8 mouse cellular contexts compared by ENCODE assay signal in genomic region chr19:10940801-10941457, GRCm38 (mm10). TPM values are rescaled to one million over a fixed set of nuclear protein-coding genes. Genes with fewer than 3 reads are reported as not detected.
A peak's percentile ranks its signal among the peaks of the same experiment; 100 is the strongest.
DNase-seq lines count a peak whose midpoint lies in the region; ATAC-seq and TF ChIP-seq lines count a peak whose summit lies in the region.

No protein-coding gene starts in this region.

- peaks cover 11% of the 10 kb centered on the region for H3K4me1 ChIP-seq in heart, postnatal 0 days (ENCODE audit: control insufficient read depth, insufficient read depth)
- H3K4me1 ChIP-seq in forebrain, embryonic 10.5 days, result peaks cover 18% of the 10 kb centered on the region
- H3K4me1 ChIP-seq in limb, embryonic 12.5 days (replicated peaks), result peaks cover 12% of the 10 kb centered on the region; the same call in 1 of the 2 replicates
- peaks cover 21% of the 10 kb centered on the region for H3K4me1 ChIP-seq in neural tube, embryonic 13.5 days (replicated peaks)

- no peaks in the 10 kb centered on the region for H3K9me3 ChIP-seq in heart, postnatal 0 days (replicated peaks; ENCODE audit: control insufficient read depth, low read length)
- no peaks in the 10 kb centered on the region; the same call in 1 of the 2 replicates for H3K9me3 ChIP-seq in forebrain, embryonic 10.5 days
- H3K9me3 ChIP-seq in limb, embryonic 12.5 days, result no peaks in the 10 kb centered on the region
- H3K9me3 ChIP-seq in neural tube, embryonic 13.5 days, result no peaks in the 10 kb centered on the region

- no peak for TF ChIP-seq CTCF in heart, postnatal 0 days (IDR thresholded peaks at IDR 0.05; ENCODE audit: low read depth)

- no peak for TF ChIP-seq EP300 in heart, postnatal 0 days (IDR thresholded peaks at IDR 0.05; ENCODE audit: low read depth)

- 10% methylated on average over 40 of the region's 40 CpGs for WGBS in heart, postnatal 0 days
- 2% methylated on average over 40 of the region's 40 CpGs for WGBS in forebrain, embryonic 10.5 days
- WGBS in limb, embryonic 12.5 days, result 2% methylated on average over 40 of the region's 40 CpGs
- WGBS in neural tube, embryonic 13.5 days, result 2% methylated on average over 40 of the region's 40 CpGs

- H3K9ac ChIP-seq in heart, postnatal 0 days (replicated peaks; ENCODE audit: low read depth, low read length), result peak overlapping the region; percentile 45
- peak overlapping the region; percentile 56 for H3K9ac ChIP-seq in limb, embryonic 12.5 days (replicated peaks)
- H3K9ac ChIP-seq in neural tube, embryonic 13.5 days, result peak overlapping the region; percentile 71

- no peaks in the 10 kb centered on the region for H3K27me3 ChIP-seq in heart, postnatal 0 days (ENCODE audit: control insufficient read depth, insufficient read depth, low read length)
- peaks cover 26% of the 10 kb centered on the region for H3K27me3 ChIP-seq in forebrain, embryonic 10.5 days (ENCODE audit: poor library complexity, severe bottlenecking)
- no peaks in the 10 kb centered on the region for H3K27me3 ChIP-seq in limb, embryonic 12.5 days
- H3K27me3 ChIP-seq in neural tube, embryonic 13.5 days, result no peaks in the 10 kb centered on the region

- H3K27ac ChIP-seq in heart, postnatal 0 days (ENCODE audit: low read depth), result no peak overlapping the region
- peak overlapping the region; percentile 92 for H3K27ac ChIP-seq in forebrain, embryonic 10.5 days
- H3K27ac ChIP-seq in limb, embryonic 12.5 days, result no peak overlapping the region
- H3K27ac ChIP-seq in neural tube, embryonic 13.5 days (replicated peaks), result peak overlapping the region; percentile 77

- ATAC-seq in heart, postnatal 0 days (ENCODE audit: insufficient read depth, low read depth), result peak; percentile 33
- ATAC-seq in limb, embryonic 12.5 days (ENCODE audit: insufficient number of reproducible peaks, insufficient read depth, low FRiP score, low TSS enrichment, low read depth), result peak; percentile 44
- peak; percentile 77 for ATAC-seq in neural tube, embryonic 13.5 days (ENCODE audit: low read depth)
- ATAC-seq in activated CD4-positive, CD25-positive, alpha-beta regulatory T cell, adult 4 months, result no peak

- intact Hi-C loops in heart, postnatal 36 days (cut with DNase I), result no loop called here

- no peak for DNase-seq in heart, postnatal 0 days (ENCODE audit: low spot score)
- DNase-seq in heart, postnatal 36 days, result no peak
- DNase-seq in WW6 (ENCODE audit: low read depth, low spot score), result peak; percentile 29
- peak; percentile 71 for DNase-seq in forebrain, embryonic 10.5 days (ENCODE audit: extremely low spot score, low spot score)
- DNase-seq in spleen, postnatal 10 days (ENCODE audit: low spot score in 2 of 2), result no peak

- peak overlapping the region; percentile 31 for H3K4me3 ChIP-seq in heart, postnatal 0 days (ENCODE audit: low read depth, low read length)
- peak overlapping the region; percentile 57 for H3K4me3 ChIP-seq in forebrain, embryonic 10.5 days
- H3K4me3 ChIP-seq in limb, embryonic 12.5 days (replicated peaks), result peak overlapping the region; percentile 42
- peak overlapping the region; percentile 40 for H3K4me3 ChIP-seq in neural tube, embryonic 13.5 days

- H3K36me3 ChIP-seq in heart, postnatal 0 days (replicated peaks; ENCODE audit: control insufficient read depth, insufficient read depth, low read length), result peaks cover 37% of the 10 kb centered on the region
- H3K36me3 ChIP-seq in forebrain, embryonic 10.5 days (replicated peaks), result peaks cover 47% of the 10 kb centered on the region
- peaks cover 39% of the 10 kb centered on the region for H3K36me3 ChIP-seq in limb, embryonic 12.5 days
- H3K36me3 ChIP-seq in neural tube, embryonic 13.5 days, result peaks cover 36% of the 10 kb centered on the region

- H3K4me2 ChIP-seq in heart, postnatal 0 days (ENCODE audit: low read depth, low read length), result peak overlapping the region; percentile 57
- H3K4me2 ChIP-seq in limb, embryonic 12.5 days, result peak overlapping the region; percentile 75
- H3K4me2 ChIP-seq in neural tube, embryonic 13.5 days, result peak overlapping the region; percentile 75

RNA-seq across cellular contexts. Expression of gene Ptgdr2, which starts 4.0 kb away (rescaled TPM):
- 0.11 and 0.39 TPM in 2 replicates for total RNA-seq in heart, postnatal 0 days (2014; rRNA removed; ENCODE audit: low replicate concordance)
- 0.04 and 0.07 TPM in 2 replicates for polyA plus RNA-seq in heart, postnatal 0 days (2015; fragmentation: Nextera tagmentation; extraction: Ambion mirVana)
- total RNA-seq in heart, postnatal 36 days (2021), result under 1 TPM in 1 of 2 experiments, not detected in 1; 0.14 TPM
- polyA plus RNA-seq in forebrain, embryonic 10.5 days (2016; fragmentation: Nextera tagmentation; extraction: Ambion mirVana), result 0.06 and 0.09 TPM in 2 replicates
- 0.10 TPM in 1 of 2 replicates, not detected in the other for polyA plus RNA-seq in limb, embryonic 12.5 days (2016; fragmentation: Nextera tagmentation; extraction: Ambion mirVana)
- not detected in 2 replicates for polyA plus RNA-seq in neural tube, embryonic 13.5 days (2015; fragmentation: Nextera tagmentation; extraction: Ambion mirVana)
- not detected for polyA plus RNA-seq in activated CD4-positive, CD25-positive, alpha-beta regulatory T cell, adult 4 months (2017; shearing (Covaris generic))

RNA-seq across cellular contexts. Expression of gene Ccdc86, which starts 8.1 kb away (rescaled TPM):
- 8.7 and 12.1 TPM in 2 replicates for total RNA-seq in heart, postnatal 0 days (2014; rRNA removed; ENCODE audit: low replicate concordance)
- polyA plus RNA-seq in heart, postnatal 0 days (2015; fragmentation: Nextera tagmentation; extraction: Ambion mirVana), result 9.8 and 12.4 TPM in 2 replicates
- 1 to 10 TPM; 6.3 to 6.5 TPM for total RNA-seq in heart, postnatal 36 days (2021)
- 45.0 and 46.0 TPM in 2 replicates for polyA plus RNA-seq in forebrain, embryonic 10.5 days (2016; fragmentation: Nextera tagmentation; extraction: Ambion mirVana)
- polyA plus RNA-seq in limb, embryonic 12.5 days (2016; fragmentation: Nextera tagmentation; extraction: Ambion mirVana), result 33.2 and 33.9 TPM in 2 replicates
- polyA plus RNA-seq in neural tube, embryonic 13.5 days (2015; fragmentation: Nextera tagmentation; extraction: Ambion mirVana), result 14.6 and 15.3 TPM in 2 replicates
- 10 to 100 TPM in 1 of 2 experiments, 1 to 10 TPM in 1; 7.9 to 11.1 TPM for polyA plus RNA-seq in activated CD4-positive, CD25-positive, alpha-beta regulatory T cell, adult 4 months (2017; shearing (Covaris generic))

RNA-seq across cellular contexts. Expression of gene Zp1, which starts 20.5 kb away (rescaled TPM):
- not detected in 2 replicates for total RNA-seq in heart, postnatal 0 days (2014; rRNA removed; ENCODE audit: low replicate concordance)
- 0.19 TPM in 1 of 2 replicates, not detected in the other for polyA plus RNA-seq in heart, postnatal 0 days (2015; fragmentation: Nextera tagmentation; extraction: Ambion mirVana)
- not detected for total RNA-seq in heart, postnatal 36 days (2021)
- polyA plus RNA-seq in forebrain, embryonic 10.5 days (2016; fragmentation: Nextera tagmentation; extraction: Ambion mirVana), result not detected in 2 replicates
- polyA plus RNA-seq in limb, embryonic 12.5 days (2016; fragmentation: Nextera tagmentation; extraction: Ambion mirVana), result not detected in 2 replicates
- not detected in 2 replicates for polyA plus RNA-seq in neural tube, embryonic 13.5 days (2015; fragmentation: Nextera tagmentation; extraction: Ambion mirVana)
- not detected for polyA plus RNA-seq in activated CD4-positive, CD25-positive, alpha-beta regulatory T cell, adult 4 months (2017; shearing (Covaris generic))

RNA-seq across cellular contexts. Expression of gene Ms4a10, which starts 33.5 kb away (rescaled TPM):
- not detected in 2 replicates for total RNA-seq in heart, postnatal 0 days (2014; rRNA removed; ENCODE audit: low replicate concordance)
- 0.11 and 0.22 TPM in 2 replicates for polyA plus RNA-seq in heart, postnatal 0 days (2015; fragmentation: Nextera tagmentation; extraction: Ambion mirVana)
- total RNA-seq in heart, postnatal 36 days (2021), result not detected
- polyA plus RNA-seq in forebrain, embryonic 10.5 days (2016; fragmentation: Nextera tagmentation; extraction: Ambion mirVana), result not detected in 2 replicates
- polyA plus RNA-seq in limb, embryonic 12.5 days (2016; fragmentation: Nextera tagmentation; extraction: Ambion mirVana), result not detected in 2 replicates
- polyA plus RNA-seq in neural tube, embryonic 13.5 days (2015; fragmentation: Nextera tagmentation; extraction: Ambion mirVana), result not detected in 2 replicates
- polyA plus RNA-seq in activated CD4-positive, CD25-positive, alpha-beta regulatory T cell, adult 4 months (2017; shearing (Covaris generic)), result not detected

RNA-seq across cellular contexts. Expression of gene Prpf19, which starts 45.9 kb away (rescaled TPM):
- 362 and 463 TPM in 2 replicates for total RNA-seq in heart, postnatal 0 days (2014; rRNA removed; ENCODE audit: low replicate concordance)
- polyA plus RNA-seq in heart, postnatal 0 days (2015; fragmentation: Nextera tagmentation; extraction: Ambion mirVana), result 33.0 and 36.8 TPM in 2 replicates
- total RNA-seq in heart, postnatal 36 days (2021), result 100 to 1,000 TPM; 218 to 273 TPM
- 43.8 and 47.1 TPM in 2 replicates for polyA plus RNA-seq in forebrain, embryonic 10.5 days (2016; fragmentation: Nextera tagmentation; extraction: Ambion mirVana)
- polyA plus RNA-seq in limb, embryonic 12.5 days (2016; fragmentation: Nextera tagmentation; extraction: Ambion mirVana), result 44.9 and 50.3 TPM in 2 replicates
- 37.3 and 41.7 TPM in 2 replicates for polyA plus RNA-seq in neural tube, embryonic 13.5 days (2015; fragmentation: Nextera tagmentation; extraction: Ambion mirVana)
- 10 to 100 TPM; 11.7 to 29.4 TPM for polyA plus RNA-seq in activated CD4-positive, CD25-positive, alpha-beta regulatory T cell, adult 4 months (2017; shearing (Covaris generic))

Comparison
In these comparisons a context has a peak if more than half of its experiments do, and no peak if none do; other contexts are left out.
1. DNase-seq: peak in WW6 (single experiment) and forebrain, embryonic 10.5 days (single experiment); none in heart, postnatal 0 days (single experiment), heart, postnatal 36 days (0 of 2) and spleen, postnatal 10 days (0 of 2).
2. H3K27ac ChIP-seq: peak in forebrain, embryonic 10.5 days (single experiment) and neural tube, embryonic 13.5 days (single experiment); none in heart, postnatal 0 days (single experiment) and limb, embryonic 12.5 days (single experiment).
3. Peak in every context shown above with its lines, with median percentiles within 50 percentile points of each other: H3K4me2 ChIP-seq, H3K4me3 ChIP-seq and H3K9ac ChIP-seq.